Comparison of ENCODE assay signal across 22 mouse cellular contexts in genomic region chr4:125456506-125456905, GRCm38 (mm10). TPM values are rescaled to one million over a fixed set of nuclear protein-coding genes. Genes with fewer than 3 reads are reported as not detected.
"Had no signal": no experiment of that assay in that cellular context is flagged by ENCODE, and none has a peak within 500 bp of the region (broad histone marks: within the 10 kb centered on the region; RNA-seq: fewer than 3 reads in every experiment).

No protein-coding gene starts in this region.

- H3K9ac ChIP-seq: liver, embryonic 14.5 days; lung, embryonic 15.5 days; midbrain, embryonic 12.5 days; midbrain, embryonic 15.5 days; neural tube, embryonic 12.5 days had no signal

- H3K9me3 ChIP-seq: lung, embryonic 15.5 days; midbrain, embryonic 12.5 days; midbrain, embryonic 15.5 days; neural tube, embryonic 12.5 days had no signal

- H3K4me1 ChIP-seq: lung, embryonic 15.5 days had no signal

- H3K4me2 ChIP-seq: liver, embryonic 11.5 days; lung, embryonic 15.5 days; midbrain, embryonic 12.5 days; midbrain, embryonic 15.5 days; neural tube, embryonic 12.5 days had no signal

- H3K36me3 ChIP-seq: lung, embryonic 15.5 days; midbrain, embryonic 12.5 days; midbrain, embryonic 15.5 days; neural tube, embryonic 12.5 days had no signal

- H3K27me3 ChIP-seq: lung, embryonic 15.5 days; midbrain, embryonic 15.5 days; neural tube, embryonic 12.5 days had no signal

- DNase-seq: layer of hippocampus, adult 9-11 months; lung, adult 18-20 months; lung, postnatal 10 days; lung, postnatal 4 days; right cerebral cortex, adult 18-20 months; right cerebral cortex, postnatal 14 days; right cerebral cortex, postnatal 4 days; thymus, adult 2 months; thymus, postnatal 14 days; thymus, postnatal 4 days had no signal

- H3K27ac ChIP-seq: kidney, postnatal 0 days; layer of hippocampus, adult 2 months; liver, embryonic 14.5 days; lung, embryonic 15.5 days; midbrain, embryonic 12.5 days; midbrain, embryonic 15.5 days; neural tube, embryonic 12.5 days; stomach, postnatal 0 days had no signal

- H3K4me3 ChIP-seq: layer of hippocampus, adult 2 months; lung, embryonic 15.5 days; midbrain, embryonic 12.5 days; midbrain, embryonic 15.5 days; neural tube, embryonic 12.5 days had no signal

RNA-seq across cellular contexts. Expression of gene Grik3, which starts 34.0 kb away (rescaled TPM):
- total RNA-seq: megakaryocyte progenitor cell, adult 5-6 weeks; megakaryocyte-erythroid progenitor cell, adult 5-6 weeks had no signal
- polyA plus RNA-seq: limb, embryonic 11.5 days; lung, embryonic 15.5 days had no signal
